Comparison of ENCODE assay signal across 6 mouse cellular contexts in the genomic region with DNA sequence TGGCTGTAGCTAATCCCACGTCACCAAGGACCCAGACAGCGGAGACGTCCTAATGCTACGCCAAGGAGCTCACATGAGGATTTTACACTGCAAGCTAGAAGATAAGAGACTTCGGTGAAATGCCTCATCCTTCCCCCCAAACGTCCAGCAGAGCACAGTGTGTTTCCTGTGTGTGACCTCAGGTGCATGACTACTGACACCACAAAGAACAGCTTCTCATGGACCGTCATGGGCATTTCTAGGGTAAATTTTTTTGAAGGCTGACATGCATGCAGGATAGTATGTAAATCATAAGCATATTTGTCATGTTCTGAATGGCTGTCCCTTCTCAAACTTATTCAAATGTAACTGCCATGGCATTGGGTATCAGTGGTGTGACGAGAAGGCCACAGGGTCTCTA. TPM values are rescaled to one million over a fixed set of nuclear protein-coding genes. Genes with fewer than 3 reads are reported as not detected.
DNase-seq lines count a peak whose midpoint lies in the region; ATAC-seq and TF ChIP-seq lines count a peak whose summit lies in the region.
"Not testable (repeated sequence)": the region's sequence is repeated elsewhere in the genome, so short reads cannot be mapped to it uniquely, and the experiment has no call there.

No protein-coding gene starts in this region.

- H3K4me3 ChIP-seq in lung, postnatal 0 days (ENCODE audit: low read depth, low read length) = not testable (repeated sequence)

- not testable (repeated sequence) for H3K27ac ChIP-seq in lung, postnatal 0 days (ENCODE audit: low read length)

- not testable (repeated sequence) for TF ChIP-seq CTCF in lung, postnatal 0 days (IDR thresholded peaks at IDR 0.05)

- ATAC-seq in lung, postnatal 0 days = not testable (repeated sequence)
- peak; percentile 8; the same call in 1 of the 2 replicates for ATAC-seq in monocyte, adult 5-6 weeks (replicated peaks; ENCODE audit: insufficient number of reproducible peaks, low FRiP score, low TSS enrichment, poor library complexity, severe bottlenecking)

- not testable (repeated sequence) for H3K4me1 ChIP-seq in lung, postnatal 0 days (ENCODE audit: insufficient read depth, low read depth, low read length)

- not testable (repeated sequence) for H3K36me3 ChIP-seq in lung, postnatal 0 days (ENCODE audit: insufficient read depth, low read length); splenic B cell, adult 2 months (ENCODE audit: control insufficient read depth, insufficient read depth, low read length, poor library complexity, severe bottlenecking)

- WGBS in lung, postnatal 0 days = 49% methylated on average over 4 of the region's 8 CpGs

- not testable (repeated sequence) for H3K9ac ChIP-seq in lung, postnatal 0 days (replicated peaks; ENCODE audit: low read depth)

- H3K27me3 ChIP-seq in lung, postnatal 0 days (replicated peaks; ENCODE audit: insufficient read depth, low read length); splenic B cell, adult 2 months (ENCODE audit: control insufficient read depth, insufficient read depth, low read length, poor library complexity, severe bottlenecking): not testable (repeated sequence)

- DNase-seq in CD8-positive naive resting alpha-beta T cell, adult 2 months (ENCODE audit: low read depth in 2 of 2, low spot score in 2 of 2) = peak; percentile 58 to 62
- DNase-seq in heart, adult 11 months = peak; percentile 61
- peak; percentile 1 for DNase-seq in lung, postnatal 0 days (ENCODE audit: low spot score)
- DNase-seq in splenic B cell, adult 2 months (ENCODE audit: low read depth, low spot score) = peak; percentile 39
- DNase-seq in thymus, postnatal 25 days = peak; percentile 50

- not testable (repeated sequence) for TF ChIP-seq EP300 in lung, postnatal 0 days (IDR thresholded peaks at IDR 0.05)

- H3K9me3 ChIP-seq in lung, postnatal 0 days (ENCODE audit: low read length) = not testable (repeated sequence)

- H3K4me2 ChIP-seq in lung, postnatal 0 days (replicated peaks; ENCODE audit: low read depth, low read length) = not testable (repeated sequence)

RNA-seq across cellular contexts. Expression of gene Dynlt1b, which starts 3.0 kb away (rescaled TPM):
- 537 and 571 TPM in 2 replicates for polyA plus RNA-seq in lung, postnatal 0 days (2015; fragmentation: Nextera tagmentation; extraction: Ambion mirVana)
- 93.0 to 145 TPM (median 122 TPM) in 3 replicates for total RNA-seq in monocyte, adult 5-6 weeks (2017)

Comparison
In these comparisons a context has a peak if more than half of its experiments do, and no peak if none do; other contexts are left out.
1. DNase-seq: peak in every context shown above with its lines; median percentile 61 in heart, adult 11 months; 60 in CD8-positive naive resting alpha-beta T cell, adult 2 months; 50 in thymus, postnatal 25 days; 39 in splenic B cell, adult 2 months; 1 in lung, postnatal 0 days.